Mouse (Mus musculus): ENCODE results near the gene 1700017B05Rik.

- no peak for TF ChIP-seq GATA1 (IDR thresholded peaks at IDR 0.05; ENCODE audit: low read length)
- no peak for TF ChIP-seq TAL1 (IDR thresholded peaks at IDR 0.05; ENCODE audit: low read length)
Measured at GRCm38 (mm10) chr9:57272902-57273804, 10.7 kb upstream of the 1700017B05Rik start.

Data from erythroblast, embryonic 14.5 days (primary cell).